Mouse (Mus musculus) kidney, postnatal 4 days (tissue): ENCODE measurements at regions not wholly inside any gene's neighbourhood (a gene's known extent, or its start where the extent isn't known, plus 50 kb on each side); places are given as distances from the start of the nearest gene placed in this dataset.

Experiments used
- DNase-seq, 2 experiments: peaks; one replicate each; pipeline ENCODE4 v3.0.0; 2021; ENCODE audit warnings: mixed read lengths in 2 of 2

- DNase-seq = no peak
Measured at GRCm38 (mm10) chr11:89247991-89248390, 54.1 kb downstream of the Nog start.

DNA sequence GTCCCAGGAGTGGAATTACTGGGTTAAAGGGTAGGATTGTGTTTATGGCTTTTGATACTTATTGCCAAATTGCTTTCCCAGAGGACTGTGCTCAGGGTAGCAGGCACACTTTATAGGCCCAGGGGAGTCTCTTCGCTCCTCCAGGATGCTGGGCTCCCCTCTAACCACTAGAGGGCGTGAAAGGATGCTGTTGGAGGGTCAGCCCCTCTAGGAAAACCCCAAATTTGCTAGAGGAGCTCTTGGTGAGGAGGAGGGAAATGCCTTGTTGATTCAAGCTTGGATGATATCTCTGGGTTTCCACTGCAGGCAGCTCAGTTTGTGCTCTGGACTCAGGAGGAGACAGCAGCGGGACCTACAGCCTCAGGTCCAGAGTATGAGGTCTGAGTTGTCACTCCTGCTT lies 58.8 kb downstream of the Nog start:
- peak; percentile 56 to 66 for DNase-seq

DNA sequence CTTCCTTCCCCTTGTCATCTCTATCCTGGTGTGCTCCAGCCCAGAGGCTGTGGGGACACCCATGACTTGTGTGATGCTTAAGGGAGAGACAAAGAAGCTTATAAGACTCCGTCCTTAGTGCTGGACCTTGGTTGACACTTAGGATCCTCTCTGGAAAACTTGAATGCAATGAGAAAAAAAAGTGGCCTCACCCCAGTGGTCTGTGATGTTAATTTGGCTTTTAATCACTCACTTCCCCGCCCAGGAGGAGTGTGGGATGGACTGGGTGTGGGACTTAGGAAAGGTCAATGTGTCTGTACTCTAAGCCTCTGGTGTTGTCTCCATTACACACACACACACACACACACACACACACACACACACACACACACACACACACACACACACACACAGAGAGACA lies 60.0 kb downstream of the Nog start:
- no peak for DNase-seq

GRCm38 (mm10) chr11:89239891-89240290 lies 62.2 kb downstream of the Nog start:
- DNase-seq = no peak

DNA sequence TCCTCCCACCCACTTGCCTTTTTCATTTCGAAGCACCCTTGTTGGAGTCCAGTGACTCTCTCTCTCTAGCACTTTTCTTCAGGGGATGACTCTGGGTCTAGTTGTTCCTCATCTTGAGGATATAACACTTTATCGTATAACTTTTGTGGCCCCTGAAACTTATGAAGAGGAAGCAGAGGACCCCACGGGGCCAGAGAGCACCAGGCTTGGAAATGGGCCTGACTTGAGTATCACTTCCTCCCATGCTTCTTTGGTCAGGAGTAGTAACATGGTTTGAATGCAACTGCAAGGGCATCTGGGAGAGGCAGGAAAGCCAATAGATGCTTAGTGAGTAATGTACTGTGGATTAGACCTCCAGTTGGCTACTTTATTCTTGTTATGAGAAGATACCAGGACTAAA lies 65.2 kb downstream of the Nog start:
- no peak for DNase-seq

GRCm38 (mm10) chr11:89232884-89233480 lies 69.2 kb downstream of the Nog start:
- DNase-seq = peak in 1 of 2 experiments; percentile 16

GRCm38 (mm10) chr11:89229726-89230125 lies 72.4 kb downstream of the Nog start:
- peak; percentile 15 to 25 for DNase-seq

DNA sequence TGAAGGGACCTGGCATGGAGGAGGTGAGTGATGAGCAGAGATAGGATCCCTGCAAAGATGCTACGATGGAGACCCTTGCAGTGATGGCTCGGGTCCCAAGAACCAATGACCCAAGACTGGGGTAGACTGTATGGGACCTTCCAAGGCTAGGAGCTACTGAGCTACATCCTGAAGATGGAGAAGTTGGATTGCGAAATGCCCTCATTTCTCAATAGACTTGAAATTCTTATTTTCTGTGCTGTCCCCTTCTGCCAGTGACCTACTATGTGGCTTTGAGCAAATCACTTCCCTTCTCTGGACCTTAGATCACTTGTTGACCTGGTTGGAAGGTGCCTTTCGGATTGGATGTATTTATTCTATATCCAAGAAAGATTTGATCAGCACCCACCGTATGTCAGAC lies 88.9 kb downstream of the Nog start:
- DNase-seq = no peak

DNA sequence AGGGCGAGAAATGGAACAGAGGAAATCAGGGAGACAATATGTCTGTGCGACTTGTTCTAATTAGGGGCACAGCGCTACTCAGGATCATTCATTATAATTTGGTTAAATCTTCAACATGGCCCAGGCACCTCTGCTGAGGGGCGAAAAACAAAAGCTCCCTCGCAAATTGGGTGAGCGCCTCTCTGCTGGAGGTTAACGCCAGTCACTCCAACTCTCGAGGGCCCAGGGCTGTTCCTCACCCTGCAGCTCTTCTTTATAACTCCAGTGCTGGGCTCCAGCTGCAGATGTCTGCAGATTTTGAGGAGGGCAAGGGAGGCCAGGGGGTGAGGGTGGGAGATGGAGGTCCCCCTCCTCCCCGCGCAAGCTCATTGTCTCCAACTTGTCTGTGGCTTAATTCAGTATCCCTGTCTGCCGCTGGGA lies 92.6 kb downstream of the Nog start:
- DNase-seq = peak; percentile 11 to 17

GRCm38 (mm10) chr11:89209072-89209471 lies 93.1 kb downstream of the Nog start:
- DNase-seq = peak; percentile 21 to 35

DNA sequence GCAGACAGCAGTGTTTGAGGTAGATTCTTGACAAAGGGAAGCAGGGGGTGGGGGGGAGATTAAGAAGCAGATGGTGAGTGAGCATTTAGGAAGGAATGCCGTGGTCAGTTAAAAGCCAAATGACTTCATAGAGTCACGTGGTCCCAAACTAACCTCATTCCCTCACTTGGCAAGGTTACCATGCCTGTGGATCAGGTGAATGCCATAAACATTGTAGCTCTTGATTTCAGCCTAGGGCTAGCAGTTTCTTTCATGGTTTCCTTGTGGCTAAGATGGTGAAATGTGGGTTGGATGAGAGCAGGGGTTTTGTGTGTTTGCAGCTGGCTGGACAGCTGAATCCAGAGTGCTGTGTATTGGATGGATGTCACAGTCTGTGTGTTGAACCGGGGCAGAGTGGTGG lies 95.3 kb downstream of the Nog start:
- no peak for DNase-seq

DNA sequence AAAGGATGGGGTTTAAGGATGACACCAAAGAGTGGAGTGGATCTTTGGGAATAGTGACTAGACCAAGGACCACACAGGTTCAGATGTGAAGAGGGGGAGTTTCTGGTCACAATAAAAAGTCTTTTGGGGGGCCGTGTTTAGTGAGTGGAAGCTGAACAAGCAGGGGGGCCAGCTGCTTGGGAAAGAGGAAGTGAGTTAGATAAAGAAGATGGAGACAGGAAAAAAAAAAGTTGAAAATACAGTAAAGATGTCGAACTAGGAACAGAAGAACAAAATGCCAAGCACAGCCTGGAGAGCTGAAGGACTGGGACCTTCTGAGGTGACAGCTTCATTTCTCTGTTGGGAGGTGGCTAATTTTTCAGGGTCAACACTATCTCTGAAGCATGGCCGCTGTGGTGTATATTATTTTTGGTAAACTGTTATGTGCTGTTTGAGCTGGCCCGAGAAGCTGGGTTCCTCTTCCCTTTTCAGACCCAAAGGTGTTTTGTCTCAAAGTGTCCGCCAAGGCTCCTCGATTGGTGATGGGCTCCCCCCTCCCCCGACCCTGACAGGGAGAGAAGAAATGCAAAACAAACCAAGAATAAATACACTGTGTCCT lies 97.1 kb downstream of the Nog start:
- no peak for DNase-seq

DNA sequence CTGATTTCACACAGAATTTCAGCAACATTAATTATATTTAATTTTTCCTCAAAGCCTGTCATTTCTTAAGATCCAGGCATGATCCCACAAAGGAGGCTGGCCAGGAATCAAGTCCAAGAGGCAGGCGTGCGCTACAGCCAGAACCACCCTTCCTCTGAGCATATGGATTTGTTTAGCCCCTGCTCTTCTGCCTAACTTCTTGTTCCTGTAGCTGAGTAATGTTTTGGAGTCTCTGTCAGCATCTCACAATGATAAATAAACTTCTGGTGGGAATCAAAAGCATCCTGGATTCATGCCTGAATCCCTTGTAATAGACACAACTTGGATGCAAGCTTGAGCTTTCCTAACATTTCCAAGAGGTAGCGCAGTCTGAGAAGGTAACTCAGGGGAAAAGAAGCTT lies 101.7 kb downstream of the Nog start:
- DNase-seq = no peak

- no peak for DNase-seq
Measured at GRCm38 (mm10) chr11:89192815-89193214, 109.3 kb downstream of the Nog start.

- DNase-seq = peak; percentile 77 to 88
Measured at GRCm38 (mm10) chr11:89186911-89187621, 113.4 kb downstream of the Gm525 start.

GRCm38 (mm10) chr11:89185862-89186261 lies 112.2 kb downstream of the Gm525 start:
- DNase-seq = peak; percentile 60 to 73

DNA sequence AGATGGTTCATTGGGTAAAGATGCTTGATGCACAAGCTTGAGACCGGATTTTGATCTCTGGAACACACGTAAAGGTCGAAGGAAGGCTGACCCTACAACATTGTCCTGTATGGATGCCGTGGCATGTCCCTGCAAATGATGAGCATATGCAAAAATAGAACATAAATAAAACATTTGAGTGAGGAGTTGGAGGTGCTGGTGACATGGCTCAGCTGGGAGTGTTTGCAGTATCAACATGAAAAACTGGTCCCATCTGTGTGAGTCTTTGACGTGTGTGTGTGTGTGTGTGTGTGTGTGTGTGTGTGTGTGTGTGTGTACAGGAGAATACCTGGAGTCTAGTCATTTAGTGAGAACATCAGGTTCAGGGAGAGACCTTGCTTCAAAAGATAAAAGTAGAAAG lies 107.8 kb downstream of the Gm525 start:
- no peak for DNase-seq

- no peak for DNase-seq
Measured at GRCm38 (mm10) chr11:89178436-89178835, 104.8 kb downstream of the Gm525 start.

DNA sequence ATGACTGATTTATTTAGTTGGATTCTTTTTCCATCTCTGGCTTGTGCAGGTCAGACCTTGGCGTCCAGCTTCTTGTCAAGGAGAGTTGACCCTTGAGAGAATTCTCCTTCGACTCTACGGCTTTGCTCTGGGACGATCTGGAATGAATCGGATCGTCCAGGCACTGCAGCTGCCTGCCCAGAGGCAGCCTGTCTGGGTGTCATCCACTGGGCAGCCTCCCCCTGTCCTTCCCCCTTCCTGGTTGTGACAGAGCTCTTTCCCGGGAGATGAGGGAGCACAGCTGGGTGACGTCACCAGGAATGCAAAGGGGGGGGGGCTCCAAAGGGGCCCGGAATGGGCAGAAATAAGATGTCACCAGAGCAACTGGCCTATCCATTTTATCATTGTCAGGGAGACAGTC lies 101.9 kb downstream of the Gm525 start:
- DNase-seq = peak; percentile 43 to 49

DNA sequence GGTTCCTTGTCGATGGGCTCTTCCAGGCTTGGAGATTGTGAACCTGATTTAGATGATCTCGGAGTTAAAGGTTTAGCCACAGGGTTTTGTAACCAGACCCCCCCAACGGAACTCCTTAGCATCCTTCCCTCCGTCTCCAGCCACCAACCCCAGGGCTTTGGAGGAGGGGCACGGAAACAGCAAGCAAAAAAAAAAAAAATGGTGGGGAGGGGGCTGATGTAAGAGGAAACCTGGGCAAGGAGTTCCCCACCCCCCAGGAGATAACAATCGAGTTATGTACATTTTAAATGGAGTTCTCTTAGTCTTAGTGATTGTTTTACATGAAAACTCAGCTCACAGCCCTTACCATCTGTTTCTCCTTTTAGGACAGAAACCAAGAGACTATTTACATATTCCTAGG lies 101.3 kb downstream of the Gm525 start:
- DNase-seq = no peak

- DNase-seq = peak; percentile 92 to 94
Measured at GRCm38 (mm10) chr11:89165278-89165677, 91.6 kb downstream of the Gm525 start.

GRCm38 (mm10) chr11:89153466-89154406 lies 80.1 kb downstream of the Gm525 start:
- DNase-seq = no peak

GRCm38 (mm10) chr11:89147990-89148389 lies 74.3 kb downstream of the Gm525 start:
- no peak for DNase-seq
